Mouse (Mus musculus) heart, embryonic 10.5 days (tissue): ENCODE data around the gene Fam133b. TPM values are rescaled to one million over a fixed set of nuclear protein-coding genes. Genes with fewer than 3 reads are reported as not detected.

Source experiments
- DNase-seq: peaks from one replicate; pipeline ENCODE4 v3.0.0-alpha.2; 2017; ENCODE audit warnings: low spot score
- H3K27ac ChIP-seq: fragments of 300-500 bp; sonication (generic); 2 replicates; pipeline ENCODE4 v1.5.1; 2016; ENCODE audit warnings: mild to moderate bottlenecking
- H3K27me3 ChIP-seq: fragments of 300-500 bp; sonication (generic); 2 replicates; pipeline ENCODE4 v1.6.1; 2016; ENCODE audit warnings: mild to moderate bottlenecking; ENCODE audit not compliant: poor library complexity, insufficient read depth, severe bottlenecking
- H3K36me3 ChIP-seq: fragments of 300-500 bp; sonication (generic); 2 replicates; pipeline ENCODE4 v1.6.1; 2016; ENCODE audit warnings: mild to moderate bottlenecking, moderate library complexity
- H3K4me1 ChIP-seq: fragments of 300-500 bp; sonication (generic); 2 replicates; pipeline ENCODE4 v1.6.1; 2016; ENCODE audit warnings: mild to moderate bottlenecking
- H3K4me3 ChIP-seq: fragments of 300-500 bp; sonication (generic); 2 replicates; pipeline ENCODE4 v1.5.1; 2016; ENCODE audit warnings: mild to moderate bottlenecking, moderate library complexity
- H3K9me3 ChIP-seq: fragments of 300-500 bp; sonication (generic); 2 replicates; pipeline ENCODE4 v1.6.1; 2016; ENCODE audit warnings: mild to moderate bottlenecking, moderate library complexity
- WGBS: fragments of 180-500 bp; shearing (Covaris S2); methylation state at CpG from one replicate; pipeline ENCODE4 v1.1.7; 2016; 5-methylcytosine and 5-hydroxymethylcytosine counted together
- polyA plus RNA-seq: library from polyadenylated mRNA; unstranded; fragments of >200 nt; fragmentation: Nextera tagmentation; extraction: Ambion mirVana; gene quantifications from 2 replicates; pipeline ENCODE4 v1.2.1, GENCODE M21; 2016

Fam133b gene
- polyA plus RNA-seq, 1 experiment from 2014 or later: 19.3 TPM

- no peak for DNase-seq
- no peaks in the 10 kb centered on the region for H3K9me3 ChIP-seq
- H3K4me1 ChIP-seq: no peaks in the 10 kb centered on the region; the same call in 1 of the 2 replicates
- H3K4me3 ChIP-seq: no peak overlapping the region
- no peaks in the 10 kb centered on the region for H3K27me3 ChIP-seq
- no peaks in the 10 kb centered on the region for H3K36me3 ChIP-seq
- 70% methylated on average over 7 of the region's 7 CpGs for WGBS
- H3K27ac ChIP-seq: no peak overlapping the region
Observed at GRCm38 (mm10) chr5:3508480-3509381, 34.9 kb upstream of the Fam133b start.

GRCm38 (mm10) chr5:3509503-3509902 is 34.1 kb upstream of the Fam133b start:
- H3K4me3 ChIP-seq: no peak overlapping the region
- H3K36me3 ChIP-seq: no peaks in the 10 kb centered on the region
- WGBS: 77% methylated on average over 3 of the region's 3 CpGs
- peak; percentile 5 for DNase-seq
- no peaks in the 10 kb centered on the region for H3K9me3 ChIP-seq
- no peak overlapping the region for H3K27ac ChIP-seq
- no peaks in the 10 kb centered on the region for H3K27me3 ChIP-seq
- H3K4me1 ChIP-seq: no peaks in the 10 kb centered on the region

GRCm38 (mm10) chr5:3511097-3511795 is 32.4 kb upstream of the Fam133b start:
- WGBS: 91% methylated on average over 10 of the region's 10 CpGs
- no peaks in the 10 kb centered on the region for H3K9me3 ChIP-seq
- H3K4me3 ChIP-seq: no peak overlapping the region
- H3K27ac ChIP-seq: no peak overlapping the region
- no peaks in the 10 kb centered on the region for H3K36me3 ChIP-seq
- H3K27me3 ChIP-seq: no peaks in the 10 kb centered on the region
- peaks cover 5% of the 10 kb centered on the region for H3K4me1 ChIP-seq
- peak; percentile 22 for DNase-seq

GRCm38 (mm10) chr5:3512584-3512983 is 31.0 kb upstream of the Fam133b start:
- Histone ChIP-seq H3K4me3 (no peak overlapping the region), H3K36me3 (no peaks in the 10 kb centered on the region), H3K9me3 (no peaks in the 10 kb centered on the region), H3K4me1 (peaks cover 5% of the 10 kb centered on the region), H3K27ac (no peak overlapping the region), H3K27me3 (no peaks in the 10 kb centered on the region)
- DNase-seq: peak; percentile 58
- 51% methylated on average over 4 of the region's 4 CpGs for WGBS

- peak; percentile 74 for DNase-seq
- 46% methylated on average over 8 of the region's 8 CpGs for WGBS
- H3K27ac ChIP-seq: no peak overlapping the region
Observed at GRCm38 (mm10) chr5:3514901-3515311, 28.7 kb upstream of the Fam133b start.

GRCm38 (mm10) chr5:3515477-3515876 is 28.2 kb upstream of the Fam133b start:
- no peaks in the 10 kb centered on the region for H3K9me3 ChIP-seq
- peaks cover 9% of the 10 kb centered on the region for H3K36me3 ChIP-seq
- peak; percentile 38 for DNase-seq
- no peak overlapping the region for H3K4me3 ChIP-seq
- WGBS: 87% methylated on average over 9 of the region's 9 CpGs
- H3K4me1 ChIP-seq: peaks cover 5% of the 10 kb centered on the region
- no peaks in the 10 kb centered on the region for H3K27me3 ChIP-seq
- no peak overlapping the region for H3K27ac ChIP-seq

More at GRCm38 (mm10) chr5:3514901-3515311, 28.7 kb upstream of the Fam133b start:
- no peak overlapping the region for H3K4me3 ChIP-seq
- H3K4me1 ChIP-seq: peaks cover 5% of the 10 kb centered on the region
- no peaks in the 10 kb centered on the region for H3K9me3 ChIP-seq
- H3K27me3 ChIP-seq: no peaks in the 10 kb centered on the region
- H3K36me3 ChIP-seq: peaks cover 5% of the 10 kb centered on the region; the same call in 1 of the 2 replicates

GRCm38 (mm10) chr5:3516481-3517075 is 27.1 kb upstream of the Fam133b start:
- DNase-seq: peak; percentile 22
- WGBS: 77% methylated on average over 9 of the region's 9 CpGs
- no peak overlapping the region for H3K27ac ChIP-seq
- no peaks in the 10 kb centered on the region for H3K9me3 ChIP-seq
- no peaks in the 10 kb centered on the region for H3K27me3 ChIP-seq
- peaks cover 16% of the 10 kb centered on the region for H3K36me3 ChIP-seq
- H3K4me1 ChIP-seq: peaks cover 5% of the 10 kb centered on the region
- H3K4me3 ChIP-seq: no peak overlapping the region

- Histone ChIP-seq H3K4me1 (no peaks in the 10 kb centered on the region), H3K36me3 (peaks cover 23% of the 10 kb centered on the region), H3K27me3 (no peaks in the 10 kb centered on the region), H3K4me3 (no peak overlapping the region), H3K9me3 (no peaks in the 10 kb centered on the region), H3K27ac (no peak overlapping the region)
- peak; percentile 67 for DNase-seq
- WGBS: 87% methylated on average over 18 of the region's 18 CpGs
Observed at GRCm38 (mm10) chr5:3520493-3521359, 22.9 kb upstream of the Fam133b start.

GRCm38 (mm10) chr5:3521741-3522140 is 21.9 kb upstream of the Fam133b start:
- no peak overlapping the region for H3K4me3 ChIP-seq
- 85% methylated on average over 12 of the region's 12 CpGs for WGBS
- no peaks in the 10 kb centered on the region for H3K27me3 ChIP-seq
- H3K36me3 ChIP-seq: peaks cover 23% of the 10 kb centered on the region
- DNase-seq: peak; percentile 46
- H3K9me3 ChIP-seq: no peaks in the 10 kb centered on the region
- no peaks in the 10 kb centered on the region for H3K4me1 ChIP-seq
- H3K27ac ChIP-seq: no peak overlapping the region

GRCm38 (mm10) chr5:3522826-3523225 is 20.8 kb upstream of the Fam133b start:
- peak; percentile 13 for DNase-seq
- Histone ChIP-seq H3K4me3 (no peak overlapping the region), H3K36me3 (peaks cover 23% of the 10 kb centered on the region), H3K27me3 (no peaks in the 10 kb centered on the region), H3K9me3 (no peaks in the 10 kb centered on the region), H3K27ac (no peak overlapping the region), H3K4me1 (peaks cover 5% of the 10 kb centered on the region; the same call in 1 of the 2 replicates)
- WGBS: 89% methylated on average over 10 of the region's 10 CpGs

GRCm38 (mm10) chr5:3527041-3527691 is 16.5 kb upstream of the Fam133b start:
- Histone ChIP-seq H3K4me3 (no peak overlapping the region), H3K27me3 (no peaks in the 10 kb centered on the region), H3K36me3 (peaks cover 4% of the 10 kb centered on the region; the same call in 1 of the 2 replicates), H3K9me3 (no peaks in the 10 kb centered on the region), H3K27ac (no peak overlapping the region), H3K4me1 (peaks cover 5% of the 10 kb centered on the region; the same call in 1 of the 2 replicates)
- no peak for DNase-seq
- 57% methylated on average over 5 of the region's 5 CpGs for WGBS
